Mouse (Mus musculus) olfactory bulb, adult 2 months (tissue): ENCODE measurements around the gene Col18a1. TPM values are rescaled to one million over a fixed set of nuclear protein-coding genes. Genes with fewer than 3 reads are reported as not detected.

Experiments used
- H3K27ac ChIP-seq: fragments of 200-500 bp; 2 replicates; pipeline ENCODE4 v1.5.1; 2012; ENCODE audit warnings: low read depth, low read length; ENCODE audit not compliant: insufficient read depth
- H3K4me1 ChIP-seq: fragments of 200-500 bp; 2 replicates; pipeline ENCODE4 v1.6.1; 2012; ENCODE audit warnings: low read length; ENCODE audit not compliant: control insufficient read depth, insufficient read depth
- H3K4me3 ChIP-seq: fragments of 200-500 bp; 2 replicates; pipeline ENCODE4 v1.5.1; 2012; ENCODE audit warnings: mild to moderate bottlenecking, low read depth, low read length, moderate library complexity; ENCODE audit not compliant: insufficient read depth
- CTCF ChIP-seq: fragments of 200-500 bp; IDR thresholded peaks from 2 replicates; pipeline ENCODE4 v1.5.1; 2012; ENCODE audit warnings: low read depth, mild to moderate bottlenecking, low read length, moderate library complexity; ENCODE audit not compliant: insufficient read depth
- POLR2A ChIP-seq: fragments of 200-500 bp; IDR thresholded peaks from 2 replicates; pipeline ENCODE4 v1.6.1; 2012; ENCODE audit warnings: mild to moderate bottlenecking, low read depth, low read length, moderate library complexity; ENCODE audit not compliant: insufficient read depth
- WGBS: fragments of 180-500 bp; shearing (Covaris S2); methylation state at CpG from one replicate; pipeline ENCODE4 v1.1.7; 2018; 5-methylcytosine and 5-hydroxymethylcytosine counted together
- polyA plus RNA-seq: library from polyadenylated mRNA; stranded (reverse); fragments of >200 nt; gene quantifications from 2 replicates; pipeline ENCODE4 v1.2.4, GENCODE M21; 2012; ENCODE audit warnings: low replicate concordance; ENCODE audit not compliant: missing spikeins, insufficient read depth, insufficient read length

Gene Col18a1
- polyA plus RNA-seq, 1 experiment = not detected

GRCm38 (mm10) chr10:77008109-77008561 is 158.2 kb downstream of the Col18a1 start:
- 21% methylated on average over 9 of the region's 9 CpGs for WGBS
- TF ChIP-seq POLR2A = no peak
- no peak for TF ChIP-seq CTCF
- peak overlapping the region; percentile 95 for H3K27ac ChIP-seq
- H3K4me1 ChIP-seq = peaks cover 32% of the 10 kb centered on the region
- no peak overlapping the region for H3K4me3 ChIP-seq

GRCm38 (mm10) chr10:77007433-77008108 is 158.8 kb downstream of the Col18a1 start:
- WGBS = 69% methylated on average over 8 of the region's 8 CpGs
- peaks cover 32% of the 10 kb centered on the region for H3K4me1 ChIP-seq
- H3K27ac ChIP-seq = peak overlapping the region; percentile 95
- TF ChIP-seq POLR2A (no peak), CTCF (no peak)
- H3K4me3 ChIP-seq = no peak overlapping the region

GRCm38 (mm10) chr10:77004936-77005335 is 161.4 kb downstream of the Col18a1 start:
- Histone ChIP-seq H3K4me1 (peaks cover 32% of the 10 kb centered on the region), H3K4me3 (no peak overlapping the region), H3K27ac (peak overlapping the region; percentile 47; the same call in 1 of the 2 replicates)
- TF ChIP-seq POLR2A (no peak), CTCF (no peak)
- 38% methylated on average over 7 of the region's 7 CpGs for WGBS

Other genes starting within 250 kb of the Col18a1 start
- gene Pcbp3, start 204.7 kb downstream of the Col18a1 start, polyA plus RNA-seq = not detected in 2 replicates
- not detected in 2 replicates for gene Slc19a1, start 134.3 kb downstream of the Col18a1 start, polyA plus RNA-seq
- not detected in 2 replicates for gene Pofut2, start 92.7 kb upstream of the Col18a1 start, polyA plus RNA-seq